Mouse (Mus musculus): ENCODE data around the gene Mxra8. TPM values are rescaled to one million over a fixed set of nuclear protein-coding genes. Genes with fewer than 3 reads are reported as not detected.
A peak's percentile ranks its signal among the peaks of the same experiment; 100 is the strongest.

Gene Mxra8
- not detected in 2 replicates for total RNA-seq (2017)

GRCm38 (mm10) chr4:155839483-155839910 lies at the start of gene Mxra8:
TSS of gene Mxra8 (plus strand) at chr4:155839680.
- no peak for ATAC-seq (replicated peaks; ENCODE audit: low read depth, poor library complexity, severe bottlenecking)

GRCm38 (mm10) chr4:155790021-155790489 lies 49.4 kb upstream of the Mxra8 start, which contains the start of gene Ankrd65:
TSS of gene Ankrd65 (plus strand) at chr4:155790439.
- ATAC-seq (replicated peaks; ENCODE audit: low read depth, poor library complexity, severe bottlenecking), result no peak

GRCm38 (mm10) chr4:155790650-155791161 lies 48.8 kb upstream of the Mxra8 start:
- no peak for ATAC-seq (replicated peaks; ENCODE audit: low read depth, poor library complexity, severe bottlenecking)

- no peak for ATAC-seq (replicated peaks; ENCODE audit: low read depth, poor library complexity, severe bottlenecking)
Measured at GRCm38 (mm10) chr4:155791240-155791933, 48.1 kb upstream of the Mxra8 start.

- ATAC-seq (replicated peaks; ENCODE audit: low read depth, poor library complexity, severe bottlenecking), result no peak
Measured at GRCm38 (mm10) chr4:155793730-155794129, 45.8 kb upstream of the Mxra8 start.

GRCm38 (mm10) chr4:155802075-155802474 lies 37.4 kb upstream of the Mxra8 start:
- ATAC-seq (replicated peaks; ENCODE audit: low read depth, poor library complexity, severe bottlenecking), result no peak

GRCm38 (mm10) chr4:155802741-155803339 lies 36.6 kb upstream of the Mxra8 start, which contains the start of gene Mrpl20:
TSS of gene Mrpl20 (plus strand) at chr4:155802878.
- peak; percentile 53 for ATAC-seq (replicated peaks; ENCODE audit: low read depth, poor library complexity, severe bottlenecking)

GRCm38 (mm10) chr4:155803340-155804041 lies 36.0 kb upstream of the Mxra8 start:
- peak; percentile 97 for ATAC-seq (replicated peaks; ENCODE audit: low read depth, poor library complexity, severe bottlenecking)

GRCm38 (mm10) chr4:155807841-155808240 lies 31.6 kb upstream of the Mxra8 start:
- no peak for ATAC-seq (replicated peaks; ENCODE audit: low read depth, poor library complexity, severe bottlenecking)

- ATAC-seq (replicated peaks; ENCODE audit: low read depth, poor library complexity, severe bottlenecking), result peak; percentile 99
Measured at GRCm38 (mm10) chr4:155811929-155812664, 27.4 kb upstream of the Mxra8 start, which contains the start of gene Ccnl2. TSS of gene Ccnl2 (plus strand) at chr4:155812489.

GRCm38 (mm10) chr4:155812665-155813181 lies 26.8 kb upstream of the Mxra8 start:
- no peak for ATAC-seq (replicated peaks; ENCODE audit: low read depth, poor library complexity, severe bottlenecking)

- ATAC-seq (replicated peaks; ENCODE audit: low read depth, poor library complexity, severe bottlenecking), result no peak
Measured at GRCm38 (mm10) chr4:155817533-155817932, 21.9 kb upstream of the Mxra8 start.

- ATAC-seq (replicated peaks; ENCODE audit: low read depth, poor library complexity, severe bottlenecking), result 0 out of 2 replicates have a peak, but pooled peaks have one; percentile 29
Measured at GRCm38 (mm10) chr4:155821025-155821424, 18.5 kb upstream of the Mxra8 start.

- ATAC-seq (replicated peaks; ENCODE audit: low read depth, poor library complexity, severe bottlenecking), result no peak
Measured at GRCm38 (mm10) chr4:155823443-155823842, 16.0 kb upstream of the Mxra8 start.

- no peak for ATAC-seq (replicated peaks; ENCODE audit: low read depth, poor library complexity, severe bottlenecking)
Measured at GRCm38 (mm10) chr4:155829866-155830265, 9.6 kb upstream of the Mxra8 start.

GRCm38 (mm10) chr4:155830596-155830995 lies 8.9 kb upstream of the Mxra8 start:
- ATAC-seq (replicated peaks; ENCODE audit: low read depth, poor library complexity, severe bottlenecking), result no peak

GRCm38 (mm10) chr4:155831205-155831766 lies 8.2 kb upstream of the Mxra8 start, which contains the start of gene Aurkaip1:
TSS of gene Aurkaip1 (plus strand) at chr4:155831272.
- peak; percentile 87 for ATAC-seq (replicated peaks; ENCODE audit: low read depth, poor library complexity, severe bottlenecking)

- ATAC-seq (replicated peaks; ENCODE audit: low read depth, poor library complexity, severe bottlenecking), result no peak
Measured at GRCm38 (mm10) chr4:155831831-155832230, 7.6 kb upstream of the Mxra8 start.

GRCm38 (mm10) chr4:155832321-155832720 lies 7.2 kb upstream of the Mxra8 start:
- no peak for ATAC-seq (replicated peaks; ENCODE audit: low read depth, poor library complexity, severe bottlenecking)

All from common myeloid progenitor, adult 5-6 weeks (primary cell).